Mouse (Mus musculus) kidney, adult 8-10 months (tissue): ENCODE data around the gene Adgrl3.
A peak's percentile ranks its signal among the peaks of the same experiment; 100 is the strongest.

Experiments used
- DNase-seq, 2 experiments: peaks; one replicate each; pipeline ENCODE4 v3.0.0; 2022

Adgrl3 gene

DNA sequence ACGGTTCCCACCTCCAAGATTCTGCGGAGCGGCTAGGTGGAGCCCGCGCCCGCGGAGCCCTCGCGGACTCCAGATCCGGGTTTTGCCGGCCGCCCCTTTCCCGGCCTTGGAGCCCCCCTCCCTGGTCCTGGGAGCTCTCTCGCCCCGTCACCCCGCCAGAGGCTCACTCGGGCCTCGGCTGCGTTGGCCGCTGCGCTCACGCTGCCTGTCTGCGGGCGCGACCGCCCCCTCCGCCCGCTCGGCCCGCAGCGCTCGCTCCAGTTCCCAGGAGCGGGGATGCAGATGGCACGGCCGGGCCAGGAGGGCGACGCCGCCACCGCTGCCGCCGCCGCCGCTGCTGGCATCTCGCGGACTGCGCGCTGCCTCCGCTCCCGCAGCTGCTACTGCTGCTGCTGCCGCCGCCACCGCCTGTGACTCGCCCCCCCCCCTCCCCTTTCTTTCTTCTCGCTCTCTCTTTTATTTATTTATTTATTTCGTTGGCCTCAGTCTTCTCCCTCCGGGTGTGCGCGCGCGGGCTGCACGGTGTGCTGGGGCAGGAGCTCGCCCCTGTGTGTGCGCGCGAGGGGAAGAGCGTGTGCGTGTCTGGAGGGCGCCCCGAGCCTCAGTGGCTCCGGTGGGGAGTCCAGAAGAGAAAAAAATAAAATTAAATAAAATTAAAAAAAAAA, at the start of gene Adgrl3:
TSS of gene Adgrl3 (plus strand) at position 549 of the 665 bp plus-strand sequence.
- peak in 1 of 2 experiments; percentile 1 for DNase-seq

GRCm38 (mm10) chr5:81019166-81019565, 772 bp upstream of the Adgrl3 start:
- no peak for DNase-seq

- DNase-seq = peak in 1 of 2 experiments; percentile 11
Measured at GRCm38 (mm10) chr5:81020281-81021005, 505 bp downstream of the Adgrl3 start.

- DNase-seq = no peak
Measured at GRCm38 (mm10) chr5:81021006-81021320, 1.0 kb downstream of the Adgrl3 start.

DNA sequence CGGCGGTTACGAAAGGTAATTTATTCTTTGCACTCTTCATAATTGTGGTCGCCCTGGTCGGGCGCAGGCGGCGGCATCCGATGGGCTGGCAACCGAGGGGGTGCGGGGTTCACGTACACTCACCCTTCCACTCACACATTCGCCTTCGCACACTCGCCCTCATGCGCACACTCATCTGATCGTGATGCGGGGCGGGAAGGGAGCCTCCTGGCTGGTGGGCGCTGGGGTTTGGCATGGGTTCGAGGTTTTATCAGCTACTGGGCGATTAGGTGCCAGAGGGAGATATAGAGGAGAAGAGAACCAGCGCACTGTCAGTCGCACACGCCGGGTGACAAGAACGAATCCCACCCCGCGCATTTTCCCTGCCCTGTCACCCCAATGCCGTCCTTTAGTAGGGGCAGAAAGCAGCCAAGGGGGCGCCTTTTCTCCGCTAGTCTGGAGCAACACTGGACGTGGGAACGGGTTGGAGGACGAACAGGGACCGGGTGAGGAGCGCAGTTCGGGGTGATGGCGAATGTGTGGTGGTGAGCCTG, 1.5 kb downstream of the Adgrl3 start:
- no peak for DNase-seq

- DNase-seq = no peak
Measured at GRCm38 (mm10) chr5:81021864-81022305, 1.9 kb downstream of the Adgrl3 start.

DNA sequence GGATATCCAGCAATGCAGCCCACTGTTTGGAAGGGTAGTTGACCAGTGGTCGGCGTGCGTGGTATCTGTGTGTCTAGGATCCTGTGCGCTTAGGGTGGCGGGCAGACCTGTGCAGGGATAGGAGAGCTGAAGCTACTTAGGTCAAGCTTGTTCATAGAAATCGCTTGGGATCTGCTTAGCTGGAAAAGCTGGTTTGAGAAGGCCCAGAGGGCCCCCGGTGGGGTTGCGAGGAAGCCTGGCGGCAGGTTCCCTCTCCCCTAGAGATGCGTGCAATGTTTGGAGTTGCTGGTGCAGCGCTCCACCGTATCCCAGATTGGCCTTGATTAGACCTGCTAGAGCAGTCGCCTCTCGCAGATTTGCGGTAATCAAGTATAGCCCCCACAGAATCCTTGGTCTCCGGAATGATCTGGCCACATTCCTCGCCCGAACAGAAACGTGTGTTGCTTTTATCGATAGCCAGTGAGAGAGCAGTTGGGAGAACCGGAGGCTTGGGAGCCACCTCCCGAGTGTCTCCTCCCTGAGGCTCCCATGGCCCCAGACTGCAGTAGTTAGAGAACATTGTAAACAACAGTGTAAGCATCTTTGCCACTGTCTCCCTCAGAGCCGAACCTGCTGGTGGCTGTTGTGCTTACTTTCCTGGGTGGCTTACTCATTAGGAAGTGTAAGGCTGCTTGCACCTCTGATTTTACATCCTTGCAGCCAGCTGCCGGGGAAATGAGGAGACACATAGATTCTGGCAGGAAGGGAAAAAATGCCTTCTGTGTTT, 2.6 kb downstream of the Adgrl3 start:
- no peak for DNase-seq

DNA sequence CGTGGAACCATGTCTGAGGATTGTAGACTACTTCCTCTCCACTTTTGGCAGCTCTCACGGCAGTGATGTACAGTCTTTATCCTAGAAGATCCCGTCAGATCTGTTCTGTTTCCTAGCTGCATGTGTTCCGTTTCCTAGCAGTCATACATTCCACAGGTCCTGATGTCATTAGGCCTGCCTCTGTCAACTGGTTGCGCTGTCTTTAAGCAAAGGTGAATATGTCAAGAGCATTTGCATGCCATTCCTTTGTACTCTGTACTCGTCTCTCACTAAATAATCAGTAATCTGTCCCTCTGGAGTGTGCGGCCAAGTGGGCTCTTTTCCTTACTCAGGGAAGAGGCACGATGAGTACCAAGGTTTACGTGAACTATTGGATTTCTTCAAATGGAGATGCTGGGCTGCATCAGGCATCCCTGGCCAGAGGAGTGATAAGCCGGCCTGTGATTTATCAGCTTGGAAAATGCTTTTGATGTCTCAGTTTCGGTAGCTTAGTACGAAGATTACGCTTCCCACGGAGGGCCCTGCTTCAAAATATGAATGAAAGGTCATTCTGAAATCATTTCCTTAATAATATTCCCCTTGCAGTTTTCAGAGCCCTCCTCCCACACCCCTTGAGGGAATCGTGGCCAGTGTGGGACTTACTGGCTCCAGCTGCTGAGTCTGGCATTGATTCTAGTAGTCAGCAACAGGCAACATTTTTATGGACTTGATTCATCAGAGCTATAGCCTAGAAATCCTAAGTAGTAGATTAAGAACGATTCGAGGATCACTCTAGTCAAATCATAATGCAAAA, 4.2 kb downstream of the Adgrl3 start:
- DNase-seq = no peak

- DNase-seq = no peak
Measured at GRCm38 (mm10) chr5:81028875-81029274, 8.9 kb downstream of the Adgrl3 start.

DNA sequence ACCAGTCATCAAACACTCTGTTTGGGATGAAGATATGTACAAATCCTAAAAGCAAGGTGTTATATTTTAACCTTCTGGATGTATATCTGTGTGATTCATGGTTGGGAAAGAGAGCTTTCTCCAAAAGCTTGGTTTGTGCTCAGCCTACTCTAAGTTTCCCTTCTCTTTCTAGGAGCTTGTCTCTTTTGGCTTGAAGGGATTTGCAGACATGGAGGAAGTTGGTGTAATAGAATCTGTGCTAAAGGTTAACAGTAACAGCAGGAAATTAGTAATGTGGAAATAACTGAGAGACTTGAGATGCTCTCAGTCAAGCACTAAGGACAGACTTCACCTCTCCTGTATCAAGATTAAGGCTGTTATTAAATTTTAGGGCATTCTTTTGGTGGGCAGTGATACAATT, 17.2 kb downstream of the Adgrl3 start:
- DNase-seq = no peak

- no peak for DNase-seq
Measured at GRCm38 (mm10) chr5:81043875-81044274, 23.9 kb downstream of the Adgrl3 start.

DNA sequence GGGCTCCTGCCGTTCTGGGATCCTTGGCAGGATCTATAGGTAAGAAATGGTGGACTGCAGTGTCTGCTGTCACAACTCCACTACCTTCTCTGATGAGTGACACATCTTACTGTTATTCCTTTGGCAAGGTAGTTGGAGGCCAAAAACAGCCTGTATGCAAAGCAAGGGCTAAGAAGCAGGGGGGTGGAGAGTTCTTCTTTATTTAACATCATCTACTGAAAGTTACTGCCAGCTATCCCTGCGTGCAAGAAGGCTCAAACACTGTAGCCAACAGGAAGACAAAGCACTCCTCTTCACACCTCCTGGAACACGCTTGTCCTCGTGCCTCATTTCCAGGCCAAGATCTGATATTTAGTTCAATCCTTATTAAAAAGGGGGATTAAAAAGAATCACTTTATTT, 26.2 kb downstream of the Adgrl3 start:
- no peak for DNase-seq

- no peak for DNase-seq
Measured at GRCm38 (mm10) chr5:81054628-81055027, 34.7 kb downstream of the Adgrl3 start.

- DNase-seq = no peak
Measured at GRCm38 (mm10) chr5:81055253-81055652, 35.3 kb downstream of the Adgrl3 start.

GRCm38 (mm10) chr5:81058122-81058521, 38.2 kb downstream of the Adgrl3 start:
- no peak for DNase-seq

DNA sequence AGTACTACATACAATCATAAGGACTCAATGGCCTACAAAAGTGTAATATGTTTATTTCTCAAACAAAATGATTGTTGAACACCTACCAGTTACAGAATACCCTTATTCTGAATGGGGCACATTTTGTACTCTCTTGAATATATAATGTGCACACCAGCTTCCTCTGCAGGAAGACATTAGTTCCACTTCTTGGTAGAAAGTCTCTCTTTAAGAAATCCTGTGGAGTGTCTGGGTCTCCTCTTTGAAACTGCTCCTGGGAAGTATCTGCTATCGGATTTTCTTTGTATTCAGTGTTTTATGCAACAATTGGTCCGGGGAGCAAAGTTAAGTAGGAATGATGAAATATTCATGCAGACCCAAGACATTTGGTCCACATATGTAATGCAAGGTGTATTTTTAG, 41.0 kb downstream of the Adgrl3 start:
- DNase-seq = no peak

DNA sequence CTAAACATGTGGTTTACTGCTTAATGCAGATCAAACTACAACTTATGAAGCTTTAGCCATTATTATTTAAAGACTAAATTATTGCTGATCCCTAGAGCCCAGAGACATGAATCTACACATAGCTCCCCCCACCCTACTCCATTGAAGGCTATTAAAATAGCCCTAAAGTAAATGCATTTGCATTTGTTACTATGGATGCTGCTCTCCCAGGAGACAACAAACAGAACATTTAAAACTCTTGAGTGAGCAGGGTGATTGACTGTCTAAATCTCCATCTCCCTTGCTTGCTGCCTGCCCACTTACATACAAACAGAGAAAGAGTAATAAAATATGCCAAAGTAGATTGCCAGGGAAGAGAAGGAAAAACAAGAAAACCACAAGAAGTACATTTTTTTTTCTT, 41.4 kb downstream of the Adgrl3 start:
- no peak for DNase-seq

GRCm38 (mm10) chr5:81064026-81064425, 44.1 kb downstream of the Adgrl3 start:
- DNase-seq = no peak

- DNase-seq = no peak
Measured at GRCm38 (mm10) chr5:81068173-81068572, 48.2 kb downstream of the Adgrl3 start.

DNA sequence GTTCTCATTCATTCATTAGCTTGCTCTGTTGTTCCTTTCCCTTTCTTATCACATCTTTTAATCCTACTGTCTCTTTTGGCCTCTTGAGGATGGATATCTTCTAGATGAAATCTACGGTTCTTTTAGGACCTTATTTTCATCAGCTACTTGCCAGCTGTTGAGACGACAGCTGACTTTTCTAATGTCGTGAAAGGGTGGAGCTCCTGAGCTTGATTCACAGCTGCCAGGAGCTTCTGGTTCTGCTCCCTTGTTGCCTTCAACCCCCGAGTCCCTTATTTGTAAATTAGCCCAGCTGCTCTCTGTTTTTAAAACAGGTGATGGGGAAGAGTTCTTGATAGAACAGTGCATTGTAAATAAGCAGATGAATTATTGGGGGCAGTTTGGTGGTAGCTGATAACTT, 48.9 kb downstream of the Adgrl3 start:
- DNase-seq = no peak

DNA sequence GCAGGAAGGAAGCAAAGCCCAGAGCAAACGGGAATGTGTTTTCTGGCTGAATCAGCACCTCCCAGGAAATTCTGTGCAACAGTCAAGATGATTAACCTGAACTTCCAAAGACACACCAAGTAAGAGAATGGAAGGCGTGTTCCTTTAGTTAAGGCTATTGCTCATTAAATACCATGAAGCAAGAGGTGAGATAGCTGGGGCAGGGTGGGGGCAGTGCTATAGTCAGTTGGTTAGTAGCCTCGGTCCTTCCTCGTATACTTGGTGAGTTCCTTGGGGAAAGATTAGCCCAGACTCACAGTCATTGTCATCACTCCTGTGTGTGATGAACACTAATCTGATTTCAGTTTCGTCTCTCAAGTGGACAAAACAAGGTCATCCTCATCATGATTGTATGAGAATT, 53.0 kb downstream of the Adgrl3 start:
- no peak for DNase-seq

DNA sequence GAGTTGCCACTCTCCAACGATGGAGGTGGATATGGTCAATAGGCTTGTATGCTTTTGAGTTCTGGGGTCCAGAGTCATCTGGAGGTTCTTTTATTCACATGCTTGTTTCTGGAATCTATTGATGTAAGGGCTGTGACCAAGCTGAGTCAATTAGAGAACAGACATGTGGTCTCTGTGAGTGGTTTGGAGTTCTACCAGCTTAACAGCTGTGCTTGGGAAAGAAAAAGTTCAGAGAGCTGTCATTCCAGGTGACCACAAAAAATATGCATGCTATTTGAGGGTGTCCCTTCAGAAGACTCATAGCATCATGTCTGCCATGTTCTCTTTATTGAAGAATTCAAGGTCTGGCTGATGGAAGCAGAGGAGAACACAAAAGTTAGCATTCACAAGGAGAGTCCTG, 53.9 kb downstream of the Adgrl3 start:
- no peak for DNase-seq

DNA sequence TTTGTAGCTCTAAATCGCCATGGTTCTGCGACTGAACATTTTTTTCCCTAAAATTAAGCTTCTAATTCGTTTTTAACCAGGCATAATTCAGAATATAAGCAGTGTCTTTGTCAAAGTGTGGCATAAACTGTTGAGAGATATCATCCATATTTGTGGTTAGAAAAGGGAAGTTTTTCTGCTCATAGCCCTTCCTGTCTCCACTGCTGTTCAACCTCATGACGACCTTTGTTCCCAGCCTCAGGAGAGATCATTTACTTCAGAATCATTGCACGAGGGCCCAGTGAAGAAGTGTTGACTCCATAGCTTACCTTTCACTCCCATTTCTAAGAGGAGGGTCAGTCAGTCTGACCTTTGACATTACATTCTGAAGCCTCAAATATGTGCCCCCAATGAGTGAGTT, 56.4 kb downstream of the Adgrl3 start:
- DNase-seq = no peak
